Mouse (Mus musculus): Measurements from ENCODE around the gene Ogfrl1. TPM values are rescaled to one million over a fixed set of nuclear protein-coding genes. Genes with fewer than 3 reads are reported as not detected.
"Not testable (repeated sequence)": the region's sequence is repeated elsewhere in the genome, so short reads cannot be mapped to it uniquely, and the experiment has no call there.

Gene Ogfrl1
- total RNA-seq (2021), result 10 to 100 TPM; 82.6 to 86.6 TPM

DNA sequence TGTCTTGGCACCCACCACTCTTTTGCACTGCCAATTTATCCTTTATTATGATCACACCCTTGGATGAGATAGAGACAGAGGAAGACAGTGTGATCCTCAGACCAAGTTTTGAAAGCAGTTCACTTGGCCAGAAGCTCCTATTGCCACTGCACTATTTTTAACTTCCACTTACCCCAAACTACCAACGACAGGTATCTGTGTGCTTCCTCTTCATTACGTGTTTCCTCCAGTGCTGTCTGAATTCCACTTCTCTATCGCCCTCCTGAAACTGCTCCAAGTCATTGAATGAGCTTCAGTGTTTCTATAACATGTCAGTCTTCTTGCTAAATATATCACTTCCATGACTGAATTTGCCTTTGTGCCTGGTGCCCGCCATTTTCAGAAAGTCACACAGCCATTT is at the start of gene Ogfrl1:
TSS of gene Ogfrl1 (minus strand) at position 150 of the 400 bp plus-strand sequence.
- intact Hi-C loops (cut with DNase I), result no loop called here
- no peak for DNase-seq (ENCODE audit: low spot score in 2 of 2)

DNA sequence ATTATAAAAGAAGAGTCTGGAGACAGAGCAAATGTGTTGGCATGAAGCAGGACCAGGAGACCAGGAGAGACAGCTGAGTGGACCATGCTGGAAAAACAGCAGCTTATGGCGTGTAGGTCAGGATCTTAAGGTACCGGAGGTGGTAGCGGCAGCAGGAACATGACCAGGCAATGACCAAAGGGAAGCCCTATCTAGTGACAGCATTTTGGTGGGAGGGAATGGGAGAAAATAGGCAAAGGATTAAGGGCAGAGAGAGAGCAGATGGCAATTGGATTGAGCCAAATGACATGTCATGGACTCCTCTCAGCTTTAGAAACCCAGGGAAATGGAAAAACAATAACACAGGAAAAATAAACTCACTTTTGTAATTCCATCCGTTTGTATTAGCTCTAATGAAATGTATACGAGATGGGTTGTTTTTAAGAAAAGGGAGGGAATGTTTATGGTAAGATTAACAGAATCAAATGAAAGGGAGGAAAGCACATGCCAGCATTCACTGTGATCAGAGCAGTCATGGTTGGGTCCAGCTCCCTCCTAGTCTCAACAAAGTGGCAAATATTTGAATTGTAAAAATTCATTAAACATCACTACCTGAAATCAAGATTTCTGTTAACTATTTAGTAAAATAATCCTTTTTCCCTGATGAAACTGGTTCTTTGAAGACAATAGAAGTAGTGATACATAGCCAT is 48.3 kb upstream of the Ogfrl1 start:
- intact Hi-C loops (cut with DNase I), result no loop called here
- no peak for DNase-seq (ENCODE audit: low spot score in 2 of 2)

DNA sequence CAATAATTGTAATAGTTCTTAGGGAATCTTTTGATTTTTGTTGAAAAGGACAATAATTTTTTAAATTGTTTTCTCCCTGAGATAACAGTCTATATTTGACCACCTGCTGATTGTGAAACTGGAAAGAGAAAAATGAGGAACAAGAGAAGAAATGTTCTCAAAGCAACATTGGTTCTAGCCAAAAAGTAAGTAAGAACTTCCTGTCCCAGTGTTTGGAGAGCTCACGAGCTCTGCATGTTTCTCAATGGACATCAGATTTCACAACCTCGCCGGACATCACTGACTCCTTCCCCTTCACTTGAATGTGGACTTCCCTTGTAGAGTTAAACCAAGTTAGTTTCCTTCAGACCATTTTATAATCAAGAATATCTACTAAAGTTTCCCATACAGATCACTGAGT is 36.0 kb upstream of the Ogfrl1 start:
- no peak for DNase-seq (ENCODE audit: low spot score in 2 of 2)
- intact Hi-C loops (cut with DNase I), result no loop called here

DNA sequence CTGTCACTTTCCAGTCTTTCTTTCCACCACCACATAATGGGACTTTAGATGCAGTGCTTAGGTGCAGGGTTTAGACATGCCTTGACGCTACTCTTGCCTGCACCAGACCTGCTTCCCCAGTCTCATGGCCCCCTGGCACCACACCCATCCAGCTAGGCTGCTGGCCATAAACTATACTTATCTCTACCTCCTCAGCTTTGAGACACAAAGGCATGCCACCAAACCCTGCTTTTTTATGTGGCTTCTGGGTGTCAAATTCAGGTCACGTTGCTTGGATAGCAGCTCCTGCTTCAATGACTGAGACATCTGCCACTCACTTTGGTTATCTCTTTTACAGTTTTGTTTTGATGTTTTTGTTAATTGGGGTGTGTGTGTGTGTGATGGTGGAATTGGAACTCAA is 28.9 kb upstream of the Ogfrl1 start:
- DNase-seq (ENCODE audit: low spot score in 2 of 2), result no peak

DNA sequence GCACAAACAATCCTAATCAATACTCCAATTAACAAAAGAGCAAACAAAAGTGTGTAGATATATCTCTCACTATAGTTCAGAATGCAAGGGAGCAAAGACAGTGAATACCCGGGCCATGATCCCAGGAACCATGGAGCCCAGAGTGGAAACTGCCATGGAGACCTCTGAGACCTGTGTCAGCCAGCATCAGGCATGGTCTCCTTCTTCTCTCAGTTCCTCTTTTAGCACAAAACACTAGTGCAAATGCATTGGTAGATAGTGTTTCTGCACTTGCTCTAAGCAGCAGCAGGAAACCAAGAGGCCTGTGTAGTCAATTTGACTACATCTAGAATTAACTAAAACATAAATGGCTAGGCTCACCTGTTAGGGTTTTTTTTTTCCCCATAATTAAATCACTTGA is 21.4 kb upstream of the Ogfrl1 start:
- no peak for DNase-seq (ENCODE audit: low spot score in 2 of 2)
- intact Hi-C loops (cut with DNase I), result no loop called here

More for the DNA sequence above, 28.9 kb upstream of the Ogfrl1 start:
- intact Hi-C loops (cut with DNase I), result no loop called here

DNA sequence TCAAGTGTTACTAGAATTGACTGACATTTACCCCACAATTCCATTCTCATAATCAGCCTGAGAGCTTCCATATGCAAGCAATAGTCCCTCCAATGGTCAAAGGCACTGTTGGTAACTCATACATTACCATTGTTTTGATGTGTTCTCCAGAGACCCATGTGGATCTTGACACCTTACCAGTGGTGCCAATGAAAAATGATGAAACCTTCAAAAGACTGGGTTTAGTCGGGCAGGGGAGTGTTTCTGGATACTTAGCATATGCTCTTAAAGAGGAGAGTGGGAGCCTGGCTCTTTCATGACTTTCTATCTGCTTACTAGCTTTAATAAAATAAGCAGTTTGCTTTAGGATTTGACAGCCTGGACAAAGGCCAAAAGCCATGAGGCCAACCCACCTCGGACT is 20.5 kb upstream of the Ogfrl1 start:
- intact Hi-C loops (cut with DNase I), result no loop called here
- no peak for DNase-seq (ENCODE audit: low spot score in 2 of 2)

DNA sequence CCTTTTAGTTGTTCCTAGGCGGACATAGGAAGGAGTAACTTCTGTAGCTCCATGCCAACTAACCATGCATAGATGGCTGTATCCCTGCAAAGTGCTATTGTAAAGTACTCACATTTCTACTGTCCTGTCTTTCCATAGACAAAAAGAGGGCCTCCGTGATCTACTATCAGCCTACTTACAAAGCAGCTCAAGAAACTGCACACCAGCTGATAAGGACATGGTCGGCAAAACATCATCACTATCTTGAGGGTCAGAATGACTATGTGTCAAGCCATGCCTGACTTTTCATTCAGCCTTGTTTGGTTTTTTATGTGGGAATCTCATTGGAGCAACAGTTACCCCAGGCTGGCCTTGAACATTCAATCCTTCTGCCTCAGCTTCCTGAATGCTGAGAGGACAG is 20.0 kb upstream of the Ogfrl1 start:
- no peak for DNase-seq (ENCODE audit: low spot score in 2 of 2)
- intact Hi-C loops (cut with DNase I), result no loop called here

DNA sequence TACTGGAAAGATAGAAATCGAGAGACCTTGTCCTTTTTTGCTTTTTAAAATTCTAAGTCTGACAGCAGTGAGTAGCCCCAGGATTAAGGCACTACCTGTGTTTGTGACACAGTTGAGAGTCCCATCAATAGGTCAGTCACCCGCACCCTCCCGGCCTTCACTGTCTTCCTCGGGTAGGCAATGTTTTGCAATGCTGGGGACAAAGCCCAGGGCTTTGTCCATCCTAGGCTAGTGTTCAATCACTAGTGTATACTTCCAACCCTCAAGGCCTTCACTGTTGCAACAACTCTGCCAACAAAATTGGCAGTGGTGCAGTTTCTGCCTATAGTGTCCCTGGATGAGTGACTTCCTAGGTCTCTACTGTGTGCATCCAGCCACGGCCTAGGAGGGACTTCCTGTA is 14.0 kb upstream of the Ogfrl1 start:
- DNase-seq (ENCODE audit: low spot score in 2 of 2), result no peak
- intact Hi-C loops (cut with DNase I), result no loop called here

DNA sequence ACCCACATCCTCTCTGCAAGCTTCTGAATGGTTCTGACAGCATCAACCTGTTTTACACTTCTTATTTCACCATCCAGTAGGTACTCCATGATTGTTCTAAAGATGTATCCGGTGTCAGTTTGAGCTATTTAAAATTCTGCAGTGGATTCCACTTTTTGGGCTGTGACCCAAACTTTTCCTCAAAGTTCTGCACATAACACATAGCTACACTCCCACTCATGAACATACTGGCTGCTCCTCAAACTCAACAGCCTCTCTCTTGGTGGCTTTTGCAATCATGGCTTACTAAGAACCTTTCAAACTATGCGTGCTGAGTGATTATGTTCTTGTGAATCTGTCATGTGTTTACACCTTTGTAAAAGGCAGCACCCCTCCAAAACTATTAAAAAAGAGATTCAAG is 12.4 kb upstream of the Ogfrl1 start:
- intact Hi-C loops (cut with DNase I), result no loop called here
- peak in 1 of 2 experiments; percentile 8 for DNase-seq (ENCODE audit: low spot score in 2 of 2)

DNA sequence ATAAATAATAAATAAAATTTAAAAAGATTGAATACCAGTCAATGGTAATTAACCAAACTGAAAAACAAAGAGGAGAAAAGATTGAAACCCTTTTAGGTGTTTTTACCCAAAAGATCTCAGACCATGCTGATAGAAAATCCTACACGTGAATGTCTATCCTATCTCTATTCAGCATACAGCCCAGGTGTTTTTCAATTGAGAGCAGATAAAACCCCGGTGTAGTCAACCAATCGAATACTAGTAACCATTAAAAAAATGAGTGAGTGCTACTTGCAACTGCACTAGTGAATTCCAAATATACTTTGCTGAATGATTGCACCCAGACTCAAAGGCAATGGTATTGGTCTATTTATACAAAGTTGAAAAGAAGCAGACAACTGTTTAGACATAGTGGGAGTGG is 4.8 kb upstream of the Ogfrl1 start:
- no peak for DNase-seq (ENCODE audit: low spot score in 2 of 2)
- intact Hi-C loops (cut with DNase I), result no loop called here

DNA sequence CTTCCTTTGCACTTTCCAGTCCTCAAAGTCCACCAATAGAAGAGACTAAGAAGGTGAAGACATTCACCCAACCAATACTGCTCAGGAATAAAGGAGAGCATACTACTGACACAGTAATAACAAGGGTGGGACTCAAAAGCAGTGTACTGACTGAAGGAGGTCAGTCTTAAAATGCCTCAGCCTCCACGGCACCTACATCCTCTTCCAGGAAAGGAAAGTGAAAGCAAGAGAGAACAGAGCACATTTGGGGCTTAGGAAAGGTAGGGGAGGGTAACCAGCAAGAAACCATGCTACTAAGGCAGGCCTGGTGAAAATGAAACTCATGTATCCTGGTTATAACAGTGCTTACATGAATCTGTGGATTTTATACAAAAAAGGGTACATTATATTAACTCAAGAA is 2.0 kb upstream of the Ogfrl1 start:
- no peak for DNase-seq (ENCODE audit: low spot score in 2 of 2)
- intact Hi-C loops (cut with DNase I), result no loop called here

DNA sequence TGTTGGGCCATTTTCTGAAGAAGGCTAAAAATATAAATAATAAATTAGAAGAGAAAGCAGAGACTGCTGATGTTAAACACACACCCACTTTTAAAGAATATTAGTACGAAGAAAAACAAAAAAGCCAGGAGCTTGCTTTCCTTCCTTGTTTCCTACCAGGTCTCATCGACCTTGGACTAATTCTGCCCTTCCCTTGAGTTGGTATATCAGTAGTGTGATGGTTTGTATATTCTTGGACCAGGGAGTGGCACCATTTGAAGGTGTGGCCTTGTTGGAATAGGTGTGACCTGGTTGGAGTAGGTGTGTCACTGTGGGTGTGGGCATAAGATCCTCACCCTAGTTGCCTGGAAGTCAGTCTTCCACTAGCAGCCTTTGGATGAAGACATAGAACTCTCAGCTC is 3.2 kb downstream of the Ogfrl1 start:
- DNase-seq (ENCODE audit: low spot score in 2 of 2); intact Hi-C loops (cut with DNase I): not testable (repeated sequence)

DNA sequence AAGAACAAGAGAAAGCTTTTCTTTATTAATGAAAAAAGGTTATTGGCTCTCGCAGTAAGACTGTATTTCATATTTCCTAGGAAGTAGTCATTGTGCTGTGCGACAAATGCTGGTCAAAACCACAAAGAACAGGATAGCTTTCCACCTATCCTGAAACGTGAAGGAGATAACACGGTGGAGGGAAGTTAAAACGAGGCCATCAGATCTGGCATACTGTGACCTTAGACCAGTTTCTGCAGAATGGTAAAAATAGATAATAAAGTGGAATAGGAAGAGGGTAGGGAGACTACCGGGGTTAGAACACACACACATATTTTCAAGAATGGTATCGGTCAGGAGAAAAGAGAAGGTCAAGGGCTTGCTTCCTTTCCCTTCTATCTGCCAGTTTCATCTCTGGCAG is 5.8 kb downstream of the Ogfrl1 start:
- no peak for DNase-seq (ENCODE audit: low spot score in 2 of 2)
- intact Hi-C loops (cut with DNase I), result no loop called here

DNA sequence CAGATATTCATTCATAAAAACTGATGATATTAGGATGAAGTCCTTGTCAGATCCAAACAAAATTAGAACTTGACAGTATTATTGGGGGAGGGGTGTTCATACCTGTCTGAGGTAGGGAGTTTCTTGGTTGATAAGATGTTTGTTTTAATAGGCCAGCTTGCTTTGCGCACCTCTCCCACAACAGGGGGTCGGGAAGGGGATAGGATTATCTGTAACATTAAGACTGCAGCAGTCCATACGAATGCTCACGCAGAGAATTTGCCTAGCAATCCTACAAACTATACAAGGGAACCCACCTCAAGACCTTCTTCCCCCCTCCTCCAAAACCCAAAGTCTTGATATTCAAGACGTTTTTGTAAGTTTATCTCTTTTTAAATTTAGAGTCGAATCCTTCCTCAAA is 13.2 kb downstream of the Ogfrl1 start:
- DNase-seq (ENCODE audit: low spot score in 2 of 2), result no peak
- intact Hi-C loops (cut with DNase I), result loop anchor here (5.0 to 10.0 kb wide), 2 partner anchors 110 to 127 kb away; no protein-coding TSS in a partner anchor

DNA sequence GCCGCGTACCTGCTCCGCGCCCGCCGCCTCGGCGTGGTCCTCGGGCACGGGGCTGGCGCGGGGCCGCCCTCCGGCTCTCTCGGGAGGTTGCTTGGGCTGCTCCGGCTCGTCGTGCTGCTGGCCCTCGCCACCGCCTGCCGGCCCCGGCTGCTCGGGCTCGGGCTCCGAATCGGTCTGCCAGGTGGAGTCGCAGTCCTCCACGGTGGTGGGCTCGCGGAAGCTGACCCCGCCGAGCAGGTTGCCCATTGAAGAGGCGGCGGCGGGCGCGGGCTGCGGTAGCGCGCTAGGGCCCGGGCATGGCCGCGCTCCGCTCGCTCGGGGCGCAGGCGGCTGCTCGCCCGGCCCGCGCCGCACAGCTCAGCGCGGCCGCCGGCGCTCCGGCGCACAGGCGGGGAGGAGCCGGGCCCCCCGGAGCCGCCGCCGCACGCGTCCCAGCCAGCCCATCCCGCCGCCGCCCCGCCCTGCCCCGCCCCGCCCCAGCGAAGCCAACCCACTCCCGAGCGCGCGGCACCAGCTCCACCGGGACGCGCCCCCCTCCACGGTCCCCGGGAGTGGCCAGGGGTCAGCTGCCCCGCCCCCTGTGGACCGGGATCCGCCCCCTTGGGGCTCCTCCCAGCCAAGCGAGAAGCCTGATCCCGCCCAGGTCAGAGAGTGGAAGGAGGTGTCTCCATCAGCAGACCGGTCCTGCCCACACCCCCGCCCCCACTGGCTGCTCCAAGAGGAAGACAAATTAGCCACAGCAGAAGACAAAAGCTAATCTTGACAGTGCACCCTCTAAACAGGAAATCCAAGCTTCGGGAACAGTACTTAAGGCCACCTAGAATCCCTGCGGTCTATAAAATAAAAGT is 14.5 kb downstream of the Ogfrl1 start:
- DNase-seq (ENCODE audit: low spot score in 2 of 2), result peak; percentile 91 to 93
- intact Hi-C loops (cut with DNase I), result loop anchor here (5.0 to 10.0 kb wide), 2 partner anchors 112 to 126 kb away; no protein-coding TSS in a partner anchor

DNA sequence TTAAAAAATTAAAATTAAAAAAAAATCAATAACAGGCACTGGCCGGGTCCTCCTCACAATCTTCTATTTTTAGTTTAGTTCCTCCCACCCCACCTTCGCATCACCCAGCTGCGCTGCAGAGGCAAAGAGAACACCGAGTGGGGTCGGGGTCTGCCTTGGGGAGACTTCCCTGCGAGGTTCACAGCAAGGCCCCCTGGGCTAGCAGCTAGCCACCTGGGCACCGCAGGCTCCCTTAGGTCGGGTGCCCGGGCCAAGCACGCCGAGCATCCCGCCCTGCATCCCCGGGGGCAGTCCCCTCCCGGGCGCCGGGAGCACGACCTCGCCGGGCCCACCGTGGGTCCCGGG is 15.1 kb downstream of the Ogfrl1 start:
- intact Hi-C loops (cut with DNase I), result loop anchor here (5.0 to 10.0 kb wide), 2 partner anchors 112 to 125 kb away; no protein-coding TSS in a partner anchor
- DNase-seq (ENCODE audit: low spot score in 2 of 2), result no peak

DNA sequence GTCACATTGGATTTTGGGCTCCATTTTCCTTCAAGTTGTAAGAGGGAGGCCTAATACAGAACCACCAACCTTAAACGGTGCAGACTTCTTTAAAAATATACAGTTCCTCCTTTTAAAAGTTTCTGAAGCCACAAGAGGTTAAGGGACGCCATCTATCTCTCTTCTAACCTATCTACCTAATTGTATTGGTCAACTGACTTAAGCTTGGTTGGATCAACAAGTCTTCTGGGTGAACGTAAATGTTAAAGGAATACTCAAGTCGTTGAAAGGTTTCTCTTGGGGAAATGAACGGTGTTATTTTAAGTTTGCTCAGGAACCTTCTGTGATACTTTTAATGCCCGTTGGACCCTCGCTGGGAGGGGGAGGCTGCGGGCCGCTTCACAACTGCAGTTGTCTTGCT is 15.5 kb downstream of the Ogfrl1 start:
- intact Hi-C loops (cut with DNase I), result loop anchor here (5.0 to 10.0 kb wide), 2 partner anchors 113 to 125 kb away; no protein-coding TSS in a partner anchor
- DNase-seq (ENCODE audit: low spot score in 2 of 2), result no peak

DNA sequence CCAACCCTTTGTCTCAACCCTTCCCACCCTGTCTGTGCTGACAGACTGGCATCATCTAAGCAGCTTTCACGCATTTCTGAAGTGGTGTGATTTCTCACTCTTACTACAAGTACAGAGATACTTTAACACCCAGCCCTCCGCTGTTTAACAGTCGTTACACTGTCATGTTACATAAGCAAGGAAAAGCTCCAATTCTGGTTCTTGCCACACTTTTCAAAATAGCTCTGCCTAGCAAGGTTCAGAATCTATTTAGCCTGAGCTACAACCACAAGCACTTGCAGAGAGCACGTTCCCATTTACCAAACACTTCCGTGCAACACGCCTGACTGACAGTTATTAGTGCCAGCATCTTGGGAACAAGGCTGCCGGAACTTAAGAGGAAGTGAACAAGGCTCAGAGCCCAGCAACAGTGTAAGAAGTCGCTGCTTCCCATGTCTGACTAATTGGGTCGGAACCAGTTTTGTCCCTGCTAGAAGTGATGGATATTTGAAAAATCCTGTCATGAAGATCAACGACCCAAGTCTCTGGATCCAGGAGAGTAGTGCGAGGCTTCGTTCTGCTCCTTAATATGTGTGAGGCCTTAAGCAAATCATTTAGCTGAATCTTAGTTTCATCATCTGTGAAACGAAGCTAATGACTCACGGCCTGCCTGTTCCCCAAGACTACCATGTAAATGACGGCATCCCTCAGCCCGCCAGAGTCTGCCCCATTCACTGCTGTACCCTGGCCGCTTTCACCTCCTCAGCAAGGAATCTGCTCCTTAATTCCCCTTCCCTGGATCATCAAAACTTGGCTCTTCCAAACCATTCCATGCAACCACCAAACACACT is 17.4 kb downstream of the Ogfrl1 start:
- intact Hi-C loops (cut with DNase I), result loop anchor here (5.0 to 10.0 kb wide), 2 partner anchors 115 to 123 kb away; no protein-coding TSS in a partner anchor
- peak; percentile 42 to 52 for DNase-seq (ENCODE audit: low spot score in 2 of 2)

DNA sequence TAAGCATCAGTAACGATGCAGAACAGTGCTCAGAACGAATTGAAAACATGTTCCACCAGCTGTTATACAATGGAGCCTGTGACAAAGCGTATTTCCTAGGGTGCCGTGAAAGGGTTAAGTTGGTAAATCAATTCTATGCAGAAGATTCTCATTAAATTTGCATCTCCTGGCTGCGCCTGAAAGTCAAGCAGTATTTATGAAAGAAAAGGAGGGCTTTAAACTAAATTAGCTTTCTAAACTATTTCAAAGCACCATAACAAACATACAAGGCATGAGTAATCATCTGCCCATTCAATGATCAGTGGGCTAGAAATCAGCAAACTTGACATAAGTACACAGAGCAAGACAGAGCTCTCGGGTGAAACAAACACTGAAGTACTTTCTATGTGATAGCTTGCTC is 18.3 kb downstream of the Ogfrl1 start:
- intact Hi-C loops (cut with DNase I), result no loop called here

DNA sequence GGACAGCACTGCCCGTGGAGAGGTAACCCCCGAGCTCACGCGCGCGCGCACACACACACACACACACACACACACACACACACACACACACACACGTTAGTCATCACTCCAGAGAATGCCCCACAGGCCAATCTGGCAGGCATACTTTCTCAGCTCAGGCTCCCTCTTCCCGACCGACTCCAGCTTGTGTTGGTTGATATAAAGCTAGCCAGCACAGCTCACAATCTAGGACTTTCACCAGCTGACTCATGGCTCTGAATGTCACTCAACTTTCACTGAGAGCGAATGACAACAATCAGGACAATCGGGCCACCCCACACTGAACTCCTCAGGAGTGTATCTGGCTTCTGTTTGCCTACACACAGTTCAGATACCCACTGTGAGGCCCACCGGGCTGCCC is 20.0 kb downstream of the Ogfrl1 start:
- DNase-seq (ENCODE audit: low spot score in 2 of 2), result no peak

More for the DNA sequence above, 18.3 kb downstream of the Ogfrl1 start:
- no peak for DNase-seq (ENCODE audit: low spot score in 2 of 2)

More for the DNA sequence above, 20.0 kb downstream of the Ogfrl1 start:
- intact Hi-C loops (cut with DNase I), result no loop called here
